Mouse (Mus musculus) adrenal gland, adult (tissue): Measurements from ENCODE around the gene Nr6a1.

ENCODE experiments used
- DNase-seq, 2 experiments: peaks; one replicate each; pipeline ENCODE4 v3.0.0; 2022 to 2023; ENCODE audit warnings: low spot score in 1 of 2; ENCODE audit not compliant: inconsistent age in 2 of 2

Gene Nr6a1

GRCm38 (mm10) chr2:38880907-38881672, 46.4 kb downstream of the Nr6a1 start:
- no peak for DNase-seq

GRCm38 (mm10) chr2:38874544-38875108, 52.9 kb downstream of the Nr6a1 start:
- no peak for DNase-seq

GRCm38 (mm10) chr2:38872730-38873129, 54.8 kb downstream of the Nr6a1 start:
- no peak for DNase-seq

GRCm38 (mm10) chr2:38866711-38867110, 60.8 kb downstream of the Nr6a1 start:
- DNase-seq, result peak; percentile 42 to 74

- DNase-seq, result peak in 1 of 2 experiments; percentile 72
These were observed 63.5 kb downstream of the Nr6a1 start for GRCm38 (mm10) chr2:38864011-38864410.

GRCm38 (mm10) chr2:38851797-38852196, 75.7 kb downstream of the Nr6a1 start:
- DNase-seq, result no peak

- no peak for DNase-seq
These were observed 81.2 kb downstream of the Nr6a1 start for GRCm38 (mm10) chr2:38846319-38846718.

- peak in 1 of 2 experiments; percentile 49 for DNase-seq
These were observed 92.0 kb downstream of the Nr6a1 start for GRCm38 (mm10) chr2:38835489-38835888.

- no peak for DNase-seq
These were observed 95.5 kb downstream of the Nr6a1 start for GRCm38 (mm10) chr2:38831976-38832375.

- DNase-seq, result no peak
These were observed 98.0 kb downstream of the Nr6a1 start for GRCm38 (mm10) chr2:38829521-38829920.

- DNase-seq, result no peak
These were observed 99.6 kb downstream of the Nr6a1 start for GRCm38 (mm10) chr2:38827801-38828306.

- DNase-seq, result peak; percentile 29 to 68
These were observed 101.3 kb downstream of the Nr6a1 start for GRCm38 (mm10) chr2:38826189-38826588.

- peak; percentile 46 to 84 for DNase-seq
These were observed 102.4 kb downstream of the Nr6a1 start for GRCm38 (mm10) chr2:38824791-38825768.

- DNase-seq, result peak; percentile 73 to 91
These were observed 103.4 kb downstream of the Nr6a1 start for GRCm38 (mm10) chr2:38823912-38824583.

- DNase-seq, result peak in 1 of 2 experiments; percentile 81
These were observed 104.1 kb downstream of the Nr6a1 start for GRCm38 (mm10) chr2:38823406-38823805.

GRCm38 (mm10) chr2:38822995-38823394, 104.5 kb downstream of the Nr6a1 start:
- peak; percentile 69 to 85 for DNase-seq

GRCm38 (mm10) chr2:38817487-38817886, 110.0 kb downstream of the Nr6a1 start:
- DNase-seq, result no peak

GRCm38 (mm10) chr2:38797087-38797624, 130.3 kb downstream of the Nr6a1 start:
- DNase-seq, result peak; percentile 71 to 87

GRCm38 (mm10) chr2:38787338-38787737, 140.2 kb downstream of the Nr6a1 start:
- no peak for DNase-seq

GRCm38 (mm10) chr2:38786216-38786960, 141.1 kb downstream of the Nr6a1 start:
- no peak for DNase-seq
